Mouse (Mus musculus): ENCODE measurements at regions not wholly inside any gene's neighbourhood (a gene's known extent, or its start where the extent isn't known, plus 50 kb on each side); places are given as distances from the start of the nearest gene placed in this dataset.

DNA sequence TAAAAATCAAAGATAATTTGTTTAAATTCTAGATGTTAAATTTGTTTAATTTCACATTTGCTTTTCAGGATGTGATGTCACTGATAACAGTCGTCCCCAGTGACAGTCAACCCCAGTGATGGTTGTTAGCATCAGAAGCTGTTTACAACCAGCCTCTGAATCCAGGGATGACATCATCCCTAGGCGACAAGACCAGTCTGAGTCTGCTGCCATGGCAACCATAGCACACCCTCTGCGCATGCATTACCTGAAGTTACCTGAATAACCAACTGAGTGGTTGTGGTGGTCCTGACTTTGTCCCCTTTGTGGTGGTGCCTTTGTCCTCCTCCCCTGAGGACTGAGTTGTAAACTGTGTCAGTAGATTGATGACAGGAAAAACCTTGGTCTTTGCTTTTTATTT lies 92.0 kb upstream of the Zfp644 start:
- in situ Hi-C loops (cut with MboI, MseI), result loop anchor here (25.0 kb wide), 1 partner anchor 427 kb away; no protein-coding TSS in a partner anchor

DNA sequence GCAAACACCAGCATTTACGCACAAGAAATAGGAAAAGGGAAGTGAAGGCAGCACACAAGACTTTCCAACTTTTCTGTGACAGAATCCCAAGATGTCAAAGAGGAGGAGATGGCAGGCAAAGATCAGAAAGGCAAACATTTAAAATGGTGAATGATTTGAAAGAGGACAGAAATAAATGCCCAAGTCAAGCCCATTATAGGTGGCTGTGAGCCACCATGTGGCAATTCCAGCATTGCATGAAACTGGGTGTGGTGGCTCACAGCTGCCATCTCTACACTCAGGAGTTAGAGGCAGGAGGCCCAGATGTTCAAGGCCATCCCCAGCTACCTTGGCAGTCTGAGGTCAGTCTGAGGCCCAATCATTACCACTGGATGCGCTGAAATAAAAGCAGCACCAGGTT lies 88.0 kb upstream of the Zfp644 start:
- in situ Hi-C loops (cut with MboI, MseI), result loop anchor here (25.0 kb wide), 1 partner anchor 423 kb away; no protein-coding TSS in a partner anchor

DNA sequence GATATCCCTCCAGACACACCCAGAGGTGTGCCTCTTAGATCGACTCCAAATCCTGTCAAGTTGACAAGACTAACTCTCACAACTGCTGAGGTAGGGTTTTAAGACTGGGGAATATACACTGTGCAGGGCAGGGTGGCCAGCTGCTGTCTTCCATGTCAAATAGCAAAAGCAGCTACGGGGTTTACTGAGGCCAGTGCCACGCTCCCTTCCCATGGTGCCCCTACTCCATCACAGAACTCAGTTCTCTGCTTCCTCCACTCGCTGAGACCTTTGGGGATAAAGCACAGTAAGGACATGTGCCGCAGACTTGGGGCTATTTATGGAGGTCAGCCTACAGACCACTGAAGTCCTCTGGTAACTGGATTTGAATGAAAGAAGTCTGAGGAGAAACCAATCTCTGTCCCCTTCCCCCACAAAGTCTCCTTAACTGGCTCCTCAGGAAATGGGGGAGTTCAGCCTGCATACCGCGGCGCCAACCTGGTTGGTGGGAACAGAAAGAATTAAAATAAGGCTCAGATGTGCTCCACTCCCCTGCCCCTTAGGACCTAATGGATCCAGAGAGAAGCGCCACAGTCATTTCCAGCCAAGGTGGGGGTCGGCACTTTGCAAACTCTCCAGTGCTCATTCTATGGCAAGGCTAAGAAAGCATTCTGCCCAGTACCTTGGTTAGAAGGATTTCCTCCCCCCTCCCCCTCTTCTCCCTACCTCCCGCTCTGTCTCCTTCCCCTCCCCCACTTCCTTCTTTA lies 87.0 kb upstream of the Zfp644 start:
- in situ Hi-C loops (cut with MboI, MseI), result loop anchor here (5.0 to 25.0 kb wide), 2 partner anchors 312 to 422 kb away; no protein-coding TSS in a partner anchor

DNA sequence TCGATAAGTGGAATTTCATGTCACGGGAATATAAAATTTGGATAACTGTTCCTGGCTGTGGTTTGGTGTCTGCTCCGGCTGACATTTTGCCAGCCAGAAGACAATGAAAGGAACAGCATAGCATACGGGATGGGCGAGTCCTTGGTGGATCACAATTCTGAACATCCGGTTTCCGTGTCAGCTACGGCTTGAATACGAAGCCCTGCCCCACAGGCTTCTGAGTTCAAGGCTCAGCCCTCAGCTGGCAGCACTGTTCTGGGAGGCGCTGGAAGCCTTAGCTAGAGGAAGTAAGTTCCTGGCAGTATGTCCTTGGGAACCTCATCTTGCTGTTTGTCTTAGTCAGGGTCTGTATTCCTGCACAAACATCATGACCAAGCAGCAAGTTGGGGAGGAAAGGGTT lies 83.7 kb upstream of the Zfp644 start:
- in situ Hi-C loops (cut with MboI, MseI), result loop anchor here (5.0 to 25.0 kb wide), 2 partner anchors 308 to 418 kb away; no protein-coding TSS in a partner anchor

DNA sequence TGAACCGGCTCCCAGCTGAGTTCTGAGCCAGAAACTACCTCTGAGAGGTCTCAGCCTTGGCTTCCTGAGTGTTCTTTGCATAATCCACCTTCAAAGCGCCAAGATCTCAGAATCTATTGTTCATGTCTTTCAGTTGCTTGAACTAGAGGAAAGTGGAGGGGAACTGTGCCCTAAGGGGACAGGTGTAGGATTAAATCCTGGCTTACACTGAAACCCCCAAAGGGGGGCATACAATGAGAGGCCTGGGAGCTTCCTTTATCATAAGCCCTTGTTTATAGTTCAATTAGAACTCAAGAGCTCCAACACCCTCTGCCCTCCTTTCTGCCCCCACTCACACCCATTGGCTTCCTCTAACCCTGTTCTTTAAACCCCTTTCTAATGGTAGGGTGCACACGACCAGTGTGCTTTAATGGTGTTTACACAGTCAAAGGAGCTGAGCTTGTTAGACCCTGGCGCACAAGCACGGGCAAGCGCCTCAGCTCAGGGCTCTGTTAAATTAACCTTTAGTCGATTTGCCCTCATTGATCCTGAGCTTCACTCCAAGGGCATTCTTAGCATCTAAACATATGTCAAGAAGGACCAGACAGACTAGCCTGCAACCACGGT lies 81.2 kb upstream of the Zfp644 start:
- in situ Hi-C loops (cut with MboI, MseI), result loop anchor here (25.0 kb wide), 1 partner anchor 416 kb away; no protein-coding TSS in a partner anchor

DNA sequence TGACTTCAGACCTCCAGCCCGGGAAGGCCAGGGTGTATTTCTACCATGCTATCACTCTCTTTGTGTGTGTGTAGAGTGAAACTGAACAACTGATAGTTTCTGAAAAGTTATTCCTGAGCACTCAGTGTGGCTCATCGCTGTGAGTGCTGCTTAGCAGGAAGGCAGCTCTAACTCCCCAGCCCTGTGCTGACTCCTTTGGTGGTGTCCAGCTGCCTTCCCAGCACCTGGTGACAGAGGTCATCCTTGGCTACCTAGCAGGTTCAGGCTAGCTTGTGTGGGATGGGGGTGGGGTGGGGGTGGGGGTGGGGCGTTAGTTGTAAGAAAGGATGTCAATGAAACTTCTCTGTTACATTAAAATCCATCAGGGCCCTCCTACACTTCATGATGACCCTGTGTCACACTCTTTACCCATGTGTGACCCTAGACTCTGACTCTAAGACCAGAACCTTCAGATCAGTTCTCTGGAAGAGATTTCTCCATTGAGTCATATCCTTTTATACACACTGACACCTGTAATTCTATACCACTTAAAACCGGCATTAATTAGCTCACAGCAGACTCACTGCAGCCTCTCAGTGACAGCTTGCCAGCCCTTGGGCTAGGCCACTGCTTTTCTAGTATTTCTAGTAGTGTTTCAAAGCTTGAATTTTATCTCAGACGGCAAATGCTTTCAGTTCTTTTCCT lies 78.1 kb upstream of the Zfp644 start:
- in situ Hi-C loops (cut with MboI, MseI), result loop anchor here (25.0 kb wide), 1 partner anchor 413 kb away; no protein-coding TSS in a partner anchor

DNA sequence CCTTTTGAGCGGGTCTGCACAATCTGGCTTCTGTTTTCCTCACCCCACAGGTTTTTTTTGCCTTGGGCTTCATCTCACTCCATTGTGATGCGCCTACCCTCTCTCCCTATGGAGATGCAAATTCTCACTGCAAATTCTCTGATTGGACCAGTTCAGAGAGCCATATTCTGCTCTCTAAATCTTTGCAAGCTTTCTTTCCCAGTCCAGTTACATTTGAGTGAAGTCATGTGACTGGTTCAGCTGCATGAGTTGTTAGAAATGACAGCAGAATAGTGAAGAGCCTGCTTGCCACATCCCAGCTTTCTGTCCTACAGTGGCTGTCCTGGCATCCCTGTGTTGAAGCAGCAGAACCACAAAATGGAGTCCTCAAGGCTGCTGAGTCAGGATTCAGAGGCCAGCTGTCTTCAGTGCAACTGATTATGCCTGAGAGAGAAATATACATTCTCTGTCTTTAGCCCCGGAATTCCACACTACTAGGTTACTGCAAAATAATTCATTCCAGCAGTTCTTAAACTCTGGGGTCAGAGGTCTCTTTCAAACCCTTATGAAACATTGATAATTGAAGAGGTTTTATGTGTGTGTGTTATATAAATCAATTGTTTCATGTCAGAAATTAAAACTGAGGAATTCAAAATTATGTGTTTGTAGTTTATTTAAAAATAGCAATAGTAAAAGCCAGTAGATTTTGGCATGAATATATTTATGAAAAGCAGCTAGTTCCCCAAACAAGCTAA lies 76.3 kb upstream of the Zfp644 start:
- in situ Hi-C loops (cut with MboI, MseI), result no loop called here

DNA sequence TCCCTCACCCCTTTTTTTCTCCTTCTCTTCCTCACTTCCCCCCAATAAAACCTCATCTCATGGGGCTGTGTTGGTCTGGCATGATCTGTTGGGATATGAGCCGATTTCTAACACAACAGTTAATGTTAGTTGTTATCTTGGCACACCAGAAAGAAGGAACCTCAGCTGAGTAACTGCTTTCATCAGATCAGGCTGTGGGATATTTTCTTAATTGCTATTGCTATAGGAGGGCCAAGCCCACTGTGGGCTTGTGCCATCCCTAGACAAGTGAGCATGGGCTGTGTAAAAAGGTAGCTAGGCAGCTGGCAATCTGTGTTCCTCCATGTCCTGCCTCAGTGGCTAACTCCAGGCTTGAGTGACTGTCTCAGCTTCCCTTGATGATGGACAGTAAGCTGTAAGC lies 73.9 kb upstream of the Zfp644 start:
- in situ Hi-C loops (cut with MboI, MseI), result no loop called here

DNA sequence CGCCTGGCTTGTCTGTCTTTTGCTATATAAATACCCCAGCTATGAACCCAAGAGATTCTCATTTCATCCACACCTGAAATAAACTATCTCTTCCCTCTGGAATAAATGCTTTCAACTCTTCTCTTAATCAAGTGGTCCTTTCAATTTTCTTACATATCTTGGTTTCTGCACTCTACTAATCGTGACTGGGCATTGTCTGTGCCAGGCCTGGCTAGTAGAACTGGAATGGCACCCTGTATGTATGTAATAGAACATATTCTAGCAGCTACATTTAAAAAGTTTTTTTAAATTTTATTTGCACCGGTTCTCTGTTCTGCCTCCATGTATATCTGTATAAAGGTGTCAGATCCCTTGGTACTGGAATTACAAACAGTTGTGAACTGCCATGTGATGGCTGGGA lies 68.2 kb upstream of the Zfp644 start:
- in situ Hi-C loops (cut with MboI, MseI), result no loop called here

DNA sequence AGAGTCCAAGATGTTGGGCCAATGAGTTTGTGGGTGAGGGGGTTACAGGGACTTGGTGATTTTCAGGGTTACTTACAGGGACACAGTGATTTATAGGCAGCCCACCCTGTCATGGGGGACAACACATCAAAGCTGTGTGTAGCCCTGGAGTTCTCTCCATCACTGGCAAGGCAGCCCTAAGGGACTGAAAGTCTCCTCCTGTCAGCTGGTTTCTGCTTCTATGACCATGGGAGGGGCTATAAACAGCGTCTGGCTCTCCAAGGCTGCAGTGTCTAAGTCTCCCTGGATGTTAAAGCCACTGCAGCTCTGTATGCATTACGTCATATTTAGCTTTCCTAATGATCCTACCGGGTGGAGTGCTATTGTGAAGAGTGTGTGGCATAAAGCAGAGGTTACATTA lies 66.2 kb upstream of the Zfp644 start:
- in situ Hi-C loops (cut with MboI, MseI), result no loop called here

DNA sequence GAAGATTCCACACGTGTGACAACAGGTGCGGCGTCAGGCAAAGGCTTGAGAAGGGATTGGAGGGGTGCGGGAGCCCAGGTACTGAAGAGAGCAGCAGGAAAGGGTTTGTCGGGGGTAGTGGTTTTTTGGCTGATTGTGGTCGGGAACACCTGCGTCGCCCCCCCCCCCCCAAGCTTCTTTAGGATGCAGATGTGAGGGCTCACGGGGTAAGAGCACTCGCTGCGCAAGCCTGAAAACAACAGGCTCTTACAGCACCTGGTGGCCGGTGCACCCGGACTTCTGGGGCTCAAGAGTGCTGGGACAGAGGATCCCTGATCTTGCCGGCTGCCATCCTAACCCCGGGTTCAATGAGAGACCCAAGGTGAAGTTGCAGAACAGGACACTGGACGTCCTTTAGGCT lies 60.9 kb upstream of the Zfp644 start:
- in situ Hi-C loops (cut with MboI, MseI), result no loop called here

DNA sequence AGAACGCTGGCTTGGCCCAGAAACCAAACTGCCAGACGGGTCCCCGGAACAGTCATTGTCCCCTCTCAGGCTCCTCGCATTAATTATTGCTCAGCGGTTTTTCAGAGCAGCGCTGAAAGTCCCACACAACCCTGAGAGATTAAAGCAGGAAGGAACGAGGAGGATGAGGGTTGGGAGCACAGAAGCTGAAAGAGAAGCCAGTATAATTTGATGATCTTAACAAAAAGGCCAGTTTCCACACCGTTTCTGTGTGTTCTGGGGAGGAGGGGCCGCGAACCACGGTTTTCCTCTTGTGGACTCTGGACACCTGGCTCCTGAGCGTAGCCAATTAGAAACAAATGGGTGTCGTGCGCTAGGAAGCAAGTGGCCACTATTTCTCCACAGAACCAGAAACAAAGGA lies 60.3 kb upstream of the Zfp644 start:
- in situ Hi-C loops (cut with MboI, MseI), result no loop called here

DNA sequence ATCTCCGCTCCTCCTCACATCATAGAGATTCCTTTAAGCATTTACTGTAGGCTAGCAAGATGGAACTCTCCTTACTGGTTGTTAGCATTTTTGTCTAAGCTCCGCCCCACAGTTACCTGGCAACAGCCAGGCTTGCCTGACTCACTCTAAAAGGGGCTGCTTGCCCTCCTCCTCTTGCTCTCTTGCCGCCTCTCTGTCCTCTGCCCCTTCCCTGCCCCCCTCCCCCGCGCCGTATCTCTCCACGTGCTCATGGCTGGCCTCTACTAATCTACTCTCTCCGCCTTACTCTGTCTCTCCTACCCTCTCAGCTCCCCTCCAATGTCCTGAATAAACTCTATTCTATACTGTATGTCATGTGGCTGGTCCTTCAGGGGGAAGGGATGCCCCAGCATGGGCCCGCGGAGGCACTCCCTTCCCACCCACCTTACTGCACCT lies 59.9 kb upstream of the Zfp644 start:
- in situ Hi-C loops (cut with MboI, MseI), result no loop called here

DNA sequence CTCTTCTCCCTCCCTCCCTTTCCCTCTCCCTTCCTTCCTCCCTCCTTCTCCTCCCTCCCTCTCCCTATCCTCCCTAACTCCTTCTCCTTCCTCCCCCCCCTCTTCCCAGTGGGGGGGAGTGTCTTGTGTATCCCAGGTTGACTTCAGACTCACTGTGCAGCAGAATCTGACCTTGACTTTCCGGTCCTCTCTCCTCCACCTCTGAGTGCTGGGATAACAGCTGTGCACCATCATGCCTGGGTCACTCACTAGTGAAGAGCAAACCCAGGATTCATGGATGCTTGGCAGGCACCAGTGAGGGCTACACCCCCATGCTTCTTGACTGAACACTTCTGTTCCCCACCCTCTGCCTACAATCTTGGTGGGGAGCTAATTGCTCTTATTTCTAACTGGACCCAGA lies 56.2 kb upstream of the Zfp644 start:
- in situ Hi-C loops (cut with MboI, MseI), result no loop called here

DNA sequence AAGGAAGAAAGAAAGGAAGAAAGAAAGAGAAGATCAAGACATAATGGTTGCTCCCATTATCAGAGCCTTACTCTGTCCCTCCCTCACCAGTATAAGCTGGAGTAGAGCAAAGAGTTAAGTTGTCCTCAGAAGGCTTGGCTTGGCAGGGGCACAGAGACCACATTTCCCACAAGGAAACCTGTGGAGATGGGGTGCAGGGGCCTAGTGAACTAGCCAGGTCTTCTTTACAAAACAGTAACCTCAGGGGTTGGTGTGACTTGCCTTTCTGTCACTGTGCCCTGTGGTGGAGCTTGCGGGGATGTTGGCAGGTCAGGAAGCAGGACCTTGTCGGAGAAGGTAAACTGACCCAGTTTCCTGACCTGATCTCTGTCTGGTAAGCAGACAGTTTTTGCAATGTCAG lies 53.1 kb upstream of the Zfp644 start:
- in situ Hi-C loops (cut with MboI, MseI), result no loop called here

DNA sequence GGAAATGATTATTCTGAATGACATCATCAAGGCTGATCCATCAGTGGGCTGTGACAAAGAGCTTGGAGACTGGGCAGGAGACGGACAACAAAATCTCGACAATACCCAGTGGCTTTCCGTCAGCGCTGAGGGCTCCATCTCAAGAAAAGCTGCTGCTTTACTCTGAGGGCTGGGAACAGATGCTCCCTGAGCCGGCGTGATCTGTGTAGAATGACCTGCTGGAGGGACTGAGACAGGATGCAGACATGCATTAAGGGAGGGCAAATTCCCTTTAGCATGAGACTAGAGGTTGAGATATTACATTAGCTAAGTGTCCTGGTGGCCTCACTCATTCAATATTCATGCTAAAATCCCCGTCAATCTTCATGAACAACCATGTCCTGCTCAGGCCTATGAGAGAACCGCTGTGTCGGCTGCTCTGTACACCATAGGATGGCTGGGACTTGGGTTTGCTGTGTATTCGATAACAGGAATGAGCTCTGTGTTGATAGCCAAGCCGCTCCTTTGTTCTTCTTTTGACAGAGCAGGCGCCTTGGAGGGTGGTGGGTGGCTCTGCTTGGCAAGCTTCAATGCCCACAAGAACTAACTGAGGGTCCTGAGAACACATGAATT lies 51.5 kb upstream of the Zfp644 start:
- in situ Hi-C loops (cut with MboI, MseI), result no loop called here

Data from regulatory T cell (primary cell).